Mouse (Mus musculus): Measurements from ENCODE around the gene Vps13a.
"Not testable (repeated sequence)": the region's sequence is repeated elsewhere in the genome, so short reads cannot be mapped to it uniquely, and the experiment has no call there.

The Vps13a gene

GRCm38 (mm10) chr19:16757439-16757838, 23.3 kb downstream of the Vps13a start:
- DNase-seq (ENCODE audit: low spot score in 2 of 2) = not testable (repeated sequence)

GRCm38 (mm10) chr19:16755854-16756253, 24.9 kb downstream of the Vps13a start:
- no peak for DNase-seq (ENCODE audit: low spot score in 2 of 2)

DNA sequence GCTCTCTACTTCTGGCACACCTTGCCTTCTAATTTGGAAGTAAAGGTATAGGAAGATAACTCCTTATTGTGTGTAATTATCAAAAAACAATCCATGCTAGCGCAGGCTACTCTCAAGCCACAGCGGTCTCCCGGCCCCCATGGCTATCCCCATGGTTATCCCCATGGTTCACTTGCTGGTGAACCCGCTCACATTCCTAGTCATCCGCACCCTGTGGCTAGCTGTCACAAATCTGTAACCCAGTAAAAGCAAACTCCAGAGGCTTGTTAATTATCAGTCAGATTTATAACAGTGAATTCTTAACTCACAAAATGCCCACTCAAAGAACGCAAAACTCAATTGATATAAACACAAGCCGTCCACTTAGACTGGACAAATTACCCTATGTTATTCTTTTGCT, 25.5 kb downstream of the Vps13a start:
- no peak for DNase-seq (ENCODE audit: low spot score in 2 of 2)

DNA sequence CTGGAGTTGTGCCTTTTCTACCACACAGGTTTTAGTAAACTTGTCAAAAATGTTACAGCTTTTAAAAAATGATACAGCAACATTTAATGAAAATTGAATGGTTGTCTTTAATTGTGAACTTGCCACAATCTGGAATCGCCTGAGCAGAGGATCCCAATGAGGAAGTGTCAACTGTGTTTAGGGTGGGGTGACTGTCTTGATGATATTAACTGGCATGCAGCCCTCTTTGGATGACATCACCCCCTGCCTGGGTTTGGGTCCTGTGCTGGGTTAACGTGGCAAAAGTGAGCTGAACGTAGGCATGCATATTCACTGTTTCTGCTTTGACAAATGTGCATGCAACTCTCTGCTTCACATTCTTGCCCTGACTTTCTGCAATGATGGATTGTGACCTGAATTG, 27.6 kb downstream of the Vps13a start:
- no peak for DNase-seq (ENCODE audit: low spot score in 2 of 2)

DNA sequence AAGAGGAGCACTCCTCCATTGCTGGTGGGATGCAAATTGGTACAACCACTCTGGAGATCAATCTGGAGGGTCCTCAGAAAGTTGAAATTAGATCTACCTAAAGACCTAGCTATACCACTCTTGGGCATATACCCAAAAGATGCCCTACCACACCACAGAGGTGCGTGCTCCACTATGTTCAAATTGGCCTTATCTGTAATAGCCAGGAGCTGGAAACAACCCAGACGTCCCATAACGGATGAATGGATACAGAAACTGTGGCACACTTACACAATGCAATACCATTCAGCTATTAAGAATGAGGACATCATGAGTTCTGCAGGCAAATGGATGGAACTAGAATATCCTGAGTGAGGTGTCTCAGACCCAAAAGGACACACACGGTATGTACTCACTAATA, 43.9 kb downstream of the Vps13a start:
- no peak for DNase-seq (ENCODE audit: low spot score in 2 of 2)

DNA sequence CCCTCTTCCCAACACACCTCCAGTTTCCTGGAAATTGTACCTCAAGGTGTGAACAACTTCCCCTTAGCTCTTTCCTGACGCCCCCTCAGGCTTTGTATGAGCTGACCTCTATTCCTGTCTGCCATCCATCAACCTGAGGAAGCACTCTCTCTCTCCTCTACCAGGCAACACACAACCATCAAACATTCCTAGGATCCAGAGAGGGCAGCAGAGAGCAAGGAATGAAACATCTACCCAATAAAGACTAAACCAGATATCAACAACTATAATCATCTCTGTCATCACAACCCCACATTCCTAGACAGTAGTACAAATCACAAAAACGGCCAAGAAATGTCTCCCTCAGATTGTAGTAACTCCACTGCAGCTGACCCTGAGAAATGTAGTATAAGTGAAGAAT, 52.0 kb downstream of the Vps13a start:
- DNase-seq (ENCODE audit: low spot score in 2 of 2) = no peak

GRCm38 (mm10) chr19:16715249-16715648, 65.5 kb downstream of the Vps13a start:
- DNase-seq (ENCODE audit: low spot score in 2 of 2) = no peak

GRCm38 (mm10) chr19:16701790-16702189, 78.9 kb downstream of the Vps13a start:
- no peak for DNase-seq (ENCODE audit: low spot score in 2 of 2)

- no peak for DNase-seq (ENCODE audit: low spot score in 2 of 2)
Observed at GRCm38 (mm10) chr19:16684922-16685321, 95.8 kb downstream of the Vps13a start.

DNA sequence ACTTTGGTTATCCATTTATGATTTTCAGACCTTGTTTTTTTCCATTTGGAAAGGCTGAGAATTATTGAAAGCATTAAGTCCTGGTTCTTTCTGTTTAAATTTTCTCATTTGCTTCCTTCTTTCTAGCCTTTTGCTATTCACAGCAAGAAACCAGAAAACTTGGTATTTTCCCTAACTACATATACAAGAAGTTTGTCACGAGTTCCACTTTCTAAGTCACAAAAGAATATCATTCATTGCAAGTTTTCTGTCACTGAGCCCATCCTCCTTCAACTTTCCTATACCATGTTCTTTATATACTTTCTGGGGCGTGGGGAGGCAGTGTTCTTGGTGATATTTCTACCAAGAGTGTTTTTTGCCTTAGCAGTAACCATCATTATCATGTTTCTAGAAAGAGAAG, 96.5 kb downstream of the Vps13a start:
- no peak for DNase-seq (ENCODE audit: low spot score in 2 of 2)

DNA sequence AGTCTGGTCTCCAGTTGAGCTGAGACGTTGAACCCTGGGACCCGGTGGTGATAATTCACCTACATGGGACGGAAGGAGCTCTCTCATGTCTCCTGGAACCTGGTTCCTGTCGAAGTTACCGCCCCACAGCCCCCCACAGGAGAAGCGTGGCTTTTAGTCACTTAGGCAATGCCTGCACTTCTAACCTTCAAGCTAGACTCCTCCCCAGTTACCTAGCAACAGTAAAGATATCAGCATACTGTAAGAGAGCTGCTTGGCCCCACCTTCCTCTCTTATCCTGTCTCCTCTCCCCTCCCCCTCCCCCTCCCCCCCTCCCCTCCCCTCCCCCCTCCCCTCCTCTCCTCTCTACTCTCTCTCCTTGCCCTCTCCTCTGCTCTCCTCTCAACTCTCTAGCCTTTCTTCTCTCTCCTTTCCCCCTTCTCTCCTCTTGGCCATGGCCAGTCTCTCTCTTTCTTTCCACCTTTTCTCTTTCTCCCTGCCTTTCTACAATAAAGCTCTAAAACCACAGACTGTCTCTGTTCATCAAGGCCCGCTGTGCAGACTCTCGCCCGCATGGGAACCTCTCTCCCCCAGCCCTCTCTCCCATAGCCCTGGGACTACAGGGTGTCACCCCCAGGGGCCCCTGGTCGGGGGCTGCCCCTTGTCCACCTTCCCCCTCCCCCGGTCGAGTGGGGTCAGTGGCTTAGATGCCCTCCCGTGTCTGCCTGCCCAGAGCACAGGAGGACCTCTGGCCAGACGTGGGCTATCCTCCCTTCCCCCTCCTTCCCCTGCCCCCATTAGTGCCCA, 154.9 kb downstream of the Vps13a start:
- no peak for DNase-seq (ENCODE audit: low spot score in 2 of 2)

DNA sequence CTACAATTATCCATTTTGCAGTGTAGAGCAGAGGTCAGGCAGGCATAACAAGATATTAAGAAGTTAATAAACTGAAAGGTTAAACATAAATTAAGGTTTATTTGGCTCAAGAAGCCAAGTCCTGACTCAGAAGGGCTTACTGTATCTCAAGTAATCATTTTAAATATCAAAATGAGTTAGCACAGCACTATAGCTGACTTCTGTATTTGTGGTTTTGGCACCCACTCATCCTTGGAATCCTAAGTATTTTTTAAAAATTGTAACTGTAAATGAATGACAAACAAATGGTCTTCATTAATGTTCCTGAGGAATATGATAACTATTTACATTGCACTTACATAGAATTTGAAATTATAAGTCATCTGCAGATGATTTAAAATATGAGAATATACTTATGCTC, 155.7 kb downstream of the Vps13a start:
- DNase-seq (ENCODE audit: low spot score in 2 of 2) = no peak

- DNase-seq (ENCODE audit: low spot score in 2 of 2) = no peak
Observed at GRCm38 (mm10) chr19:16623154-16623553, 157.6 kb downstream of the Vps13a start.

- no peak for DNase-seq (ENCODE audit: low spot score in 2 of 2)
Observed at GRCm38 (mm10) chr19:16607634-16608033, 173.1 kb downstream of the Vps13a start.

- DNase-seq (ENCODE audit: low spot score in 2 of 2) = no peak
Observed at GRCm38 (mm10) chr19:16602026-16602425, 178.7 kb downstream of the Vps13a start.

GRCm38 (mm10) chr19:16599298-16599970, 181.3 kb downstream of the Vps13a start:
- peak; percentile 27 to 71 for DNase-seq (ENCODE audit: low spot score in 2 of 2)

DNA sequence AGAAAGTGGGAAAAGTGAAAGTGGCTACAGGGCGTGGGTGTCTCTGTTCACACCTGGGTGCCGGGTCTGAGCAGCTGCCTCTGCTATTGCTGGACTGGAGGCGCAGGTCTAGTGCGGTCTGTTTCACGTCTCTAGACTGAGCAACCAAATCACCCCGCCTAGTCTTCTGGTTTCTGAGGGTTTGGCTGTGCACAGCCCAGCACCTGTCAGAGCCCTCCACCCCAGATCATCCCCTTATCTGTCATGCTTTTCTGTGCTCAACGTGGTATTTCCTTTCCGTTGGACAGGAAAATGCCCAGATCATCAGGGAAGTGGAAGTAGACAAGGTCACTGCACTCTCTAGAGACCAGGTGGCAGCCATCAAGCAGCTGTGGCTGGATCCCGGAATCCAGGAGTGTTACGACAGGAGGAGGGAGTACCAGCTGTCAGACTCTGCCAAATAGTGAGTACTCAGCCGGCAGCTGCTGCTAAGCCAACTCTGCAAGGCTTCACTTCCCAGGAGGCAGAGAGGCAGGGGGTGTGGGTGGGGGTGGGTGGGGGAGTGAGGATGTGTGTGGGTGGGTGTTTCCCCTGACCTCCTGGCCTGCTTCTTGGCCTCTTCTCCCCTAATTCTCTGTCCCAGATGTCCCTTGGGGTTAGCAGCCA, 182.0 kb downstream of the Vps13a start:
- no peak for DNase-seq (ENCODE audit: low spot score in 2 of 2)

- DNase-seq (ENCODE audit: low spot score in 2 of 2) = no peak
Observed at GRCm38 (mm10) chr19:16597216-16597615, 183.5 kb downstream of the Vps13a start.

DNA sequence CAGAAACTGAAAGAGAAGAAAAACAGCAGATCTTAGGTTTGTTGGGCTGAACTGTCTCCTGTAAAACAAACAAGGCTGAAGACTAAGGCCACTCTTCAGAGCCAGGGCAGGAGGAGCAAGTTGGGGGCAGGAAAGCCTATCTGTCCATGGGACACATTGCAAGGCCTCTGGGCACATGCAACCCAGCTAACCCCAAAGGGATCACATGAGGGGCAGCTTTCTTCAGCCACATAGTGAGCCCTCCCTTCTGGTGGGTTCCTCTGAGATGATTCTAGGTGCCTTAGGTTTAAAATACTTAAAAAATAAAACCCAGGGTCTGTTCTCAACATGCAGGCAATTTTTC, 186.8 kb downstream of the Vps13a start:
- no peak for DNase-seq (ENCODE audit: low spot score in 2 of 2)

DNA sequence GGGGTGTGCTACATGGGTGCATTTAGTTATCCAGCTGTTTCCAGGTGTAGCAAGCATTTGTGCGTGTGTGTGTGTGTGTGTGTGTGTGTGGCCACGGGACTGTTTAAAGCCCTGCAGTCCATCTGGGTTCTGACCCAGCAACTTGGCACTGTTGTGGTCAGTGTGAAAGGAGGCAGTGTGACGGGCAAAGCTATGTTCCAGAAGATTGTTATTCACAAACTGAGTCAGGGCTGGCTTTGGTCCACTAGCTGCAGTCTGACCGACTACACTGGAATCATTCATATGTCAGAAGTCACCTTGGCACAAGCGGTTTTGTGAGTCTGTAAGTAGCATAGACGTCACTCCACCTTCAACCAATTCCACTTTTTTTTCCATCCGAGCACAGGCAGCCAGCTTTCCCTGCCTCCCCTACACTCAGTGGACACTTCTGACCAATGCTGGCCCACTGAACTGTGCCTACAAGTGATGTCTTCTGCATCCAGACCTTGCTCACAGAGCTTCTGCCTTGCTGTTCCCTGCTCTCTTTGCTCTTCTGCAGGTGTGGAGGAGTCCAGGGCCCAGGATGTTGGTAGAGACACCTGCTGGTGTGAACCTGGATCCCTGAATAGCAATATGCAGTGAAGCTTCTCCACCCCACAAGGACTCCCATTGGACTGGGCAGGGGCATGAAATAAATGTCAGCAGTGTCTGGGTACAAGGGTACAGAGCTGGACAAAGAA, 187.3 kb downstream of the Vps13a start:
- DNase-seq (ENCODE audit: low spot score in 2 of 2) = no peak

- no peak for DNase-seq (ENCODE audit: low spot score in 2 of 2)
Observed at GRCm38 (mm10) chr19:16585379-16585778, 195.4 kb downstream of the Vps13a start.

GRCm38 (mm10) chr19:16584546-16584945, 196.2 kb downstream of the Vps13a start:
- no peak for DNase-seq (ENCODE audit: low spot score in 2 of 2)

Data from frontal cortex, postnatal 25 days (tissue).